Mouse (Mus musculus) 416B (cell line): ENCODE data around the gene Hdac9.
A peak's percentile ranks its signal among the peaks of the same experiment; 100 is the strongest.

Source experiments
- DNase-seq: peaks from one replicate; pipeline ENCODE4 v3.0.0; 2011; ENCODE audit warnings: low read depth

The Hdac9 gene

DNA sequence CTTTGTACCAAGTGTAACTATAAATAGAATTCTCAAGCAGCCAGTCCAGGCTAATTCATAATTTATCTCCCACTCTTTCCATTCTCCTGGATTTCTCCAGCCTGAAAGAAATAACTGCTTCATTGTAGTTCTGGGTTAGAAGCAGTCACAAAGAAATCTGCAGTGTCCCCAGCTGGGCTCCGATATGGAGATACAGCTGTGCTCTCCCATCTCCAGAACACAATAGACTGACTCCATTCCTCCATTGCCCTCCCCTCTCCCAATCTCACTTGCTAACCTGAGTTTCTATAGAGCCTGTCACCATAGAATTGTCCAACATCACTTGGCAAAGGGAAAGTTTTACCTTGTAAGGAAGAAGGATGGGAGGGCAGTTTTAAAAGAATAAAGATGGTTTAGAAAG lies 218.9 kb downstream of the Hdac9 start:
- no peak for DNase-seq

- DNase-seq, result peak; percentile 49
These were observed 220.2 kb downstream of the Hdac9 start for GRCm38 (mm10) chr12:34696736-34697135.

GRCm38 (mm10) chr12:34688941-34689340 lies 228.0 kb downstream of the Hdac9 start:
- no peak for DNase-seq

- DNase-seq, result peak; percentile 68
These were observed 233.5 kb downstream of the Hdac9 start for GRCm38 (mm10) chr12:34683375-34683774.

DNA sequence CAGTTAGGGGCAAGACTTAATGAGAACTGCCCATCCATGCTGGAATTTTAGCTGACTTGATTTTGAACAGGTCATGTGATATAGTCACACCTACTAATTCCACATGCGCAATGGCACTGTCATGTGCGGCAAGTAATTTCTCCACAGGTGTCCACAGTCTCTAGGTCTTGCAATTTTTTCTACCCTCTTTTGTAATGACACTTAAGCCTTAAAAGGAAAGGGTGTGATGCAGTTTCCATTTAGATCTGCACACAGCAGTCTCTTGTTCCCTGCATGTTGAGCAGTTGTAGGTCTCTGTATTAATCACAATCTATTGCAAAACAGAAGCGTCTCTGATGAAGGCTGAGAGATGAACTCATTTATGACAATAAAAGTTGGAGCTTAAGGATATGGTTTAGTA lies 234.2 kb downstream of the Hdac9 start:
- DNase-seq, result peak; percentile 73

DNA sequence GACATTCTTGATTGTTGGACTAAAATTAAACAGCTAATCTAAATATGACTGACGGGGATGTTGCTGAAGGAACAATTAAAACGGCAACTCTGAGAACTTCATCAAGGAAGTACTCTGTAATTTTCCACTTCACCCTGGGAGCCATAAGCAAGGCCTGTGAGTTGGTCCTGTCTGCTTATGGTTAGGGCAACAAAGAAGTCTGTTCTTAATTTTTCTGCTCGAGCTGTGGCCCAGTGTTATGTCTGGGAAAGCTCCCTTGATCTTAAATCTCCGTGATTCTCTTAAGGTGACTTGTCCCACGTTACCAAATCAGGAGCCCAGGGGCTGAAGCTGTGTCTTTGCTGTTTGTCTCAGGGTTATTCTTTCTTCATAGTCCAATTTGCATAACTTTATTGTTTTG lies 236.3 kb downstream of the Hdac9 start:
- DNase-seq, result no peak

DNA sequence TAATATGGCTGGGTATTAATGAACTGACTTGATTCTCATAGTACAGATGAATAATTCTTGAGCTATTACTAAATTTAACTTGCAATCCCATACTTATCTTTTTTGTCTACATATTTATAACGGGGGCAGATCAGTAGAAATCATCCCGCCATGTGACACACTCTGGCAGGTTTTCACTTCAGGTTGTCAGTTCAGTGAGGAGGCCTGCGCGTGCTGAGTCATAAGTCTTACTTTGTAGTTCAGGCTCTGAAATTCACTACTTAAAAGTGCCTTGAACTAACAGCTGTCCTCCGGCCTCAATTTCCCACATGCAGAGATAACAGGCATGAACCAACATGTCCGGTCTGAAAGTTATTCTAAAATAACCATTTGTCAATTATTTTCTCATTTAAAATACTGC lies 239.8 kb downstream of the Hdac9 start:
- DNase-seq, result peak; percentile 51

DNA sequence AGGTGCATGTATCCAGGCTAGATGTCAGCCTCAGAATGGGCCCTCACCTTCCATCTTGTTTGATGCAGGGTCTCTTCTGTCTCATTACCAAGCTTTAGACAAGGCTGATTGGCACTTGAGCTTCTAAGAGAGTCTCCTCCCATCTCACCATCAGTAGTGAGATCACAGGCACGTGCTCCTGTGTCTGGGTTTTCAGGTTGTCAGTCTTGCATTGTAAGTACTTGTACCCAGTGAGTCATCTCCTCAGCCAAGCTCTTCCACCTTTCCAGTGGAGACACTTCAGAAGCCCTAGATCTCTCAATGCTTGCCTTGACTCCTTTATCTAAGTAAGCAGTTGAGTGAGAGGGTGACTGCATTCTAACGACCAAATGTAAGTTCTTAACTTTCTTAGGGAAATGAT lies 242.7 kb downstream of the Hdac9 start:
- DNase-seq, result peak; percentile 73

GRCm38 (mm10) chr12:34673539-34673938 lies 243.4 kb downstream of the Hdac9 start:
- DNase-seq, result no peak

DNA sequence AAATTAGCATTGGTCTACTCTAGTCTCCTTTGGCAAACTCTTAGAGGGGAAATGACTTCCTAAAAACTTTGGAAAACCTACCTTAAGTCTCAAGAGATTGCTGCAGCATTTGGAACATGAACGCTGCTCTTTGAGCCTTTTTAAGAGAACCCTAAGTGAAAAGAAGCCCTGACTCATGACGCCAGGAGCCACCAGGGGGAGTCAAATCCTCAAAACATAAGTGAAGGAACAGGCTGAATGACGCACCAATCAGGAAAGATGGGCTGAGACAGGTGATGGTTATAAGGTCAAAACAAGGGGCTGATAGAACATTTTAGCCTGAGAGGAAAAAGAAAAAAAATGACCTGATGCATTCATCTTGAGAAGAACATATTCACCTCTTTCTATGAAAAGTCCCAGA lies 252.1 kb downstream of the Hdac9 start:
- peak; percentile 86 for DNase-seq

- DNase-seq, result peak; percentile 67
These were observed 255.5 kb downstream of the Hdac9 start for GRCm38 (mm10) chr12:34661378-34661777.

- DNase-seq, result no peak
These were observed 256.9 kb downstream of the Hdac9 start for GRCm38 (mm10) chr12:34660027-34660426.

GRCm38 (mm10) chr12:34658568-34658967 lies 258.3 kb downstream of the Hdac9 start:
- no peak for DNase-seq

DNA sequence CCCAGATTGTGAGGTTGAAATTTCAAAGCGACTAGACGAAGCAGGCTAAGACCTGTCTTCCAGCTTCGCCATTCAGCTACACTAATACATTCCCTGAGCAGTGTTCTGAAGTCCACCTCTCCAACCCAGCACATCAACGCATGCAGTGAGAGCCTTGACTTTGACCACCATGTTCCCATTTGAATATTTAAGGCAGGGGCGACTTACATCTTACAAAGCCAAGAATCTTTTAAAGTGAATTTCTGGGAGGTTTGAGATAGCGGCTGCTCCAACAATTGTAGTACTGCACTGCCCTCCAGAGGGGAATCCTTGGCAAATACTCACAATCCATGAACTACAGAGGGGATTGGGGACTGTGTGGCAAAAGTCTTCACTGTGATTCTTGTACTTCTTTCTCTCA lies 258.8 kb downstream of the Hdac9 start:
- DNase-seq, result peak; percentile 59

GRCm38 (mm10) chr12:34653615-34654014 lies 263.3 kb downstream of the Hdac9 start:
- peak; percentile 43 for DNase-seq

DNA sequence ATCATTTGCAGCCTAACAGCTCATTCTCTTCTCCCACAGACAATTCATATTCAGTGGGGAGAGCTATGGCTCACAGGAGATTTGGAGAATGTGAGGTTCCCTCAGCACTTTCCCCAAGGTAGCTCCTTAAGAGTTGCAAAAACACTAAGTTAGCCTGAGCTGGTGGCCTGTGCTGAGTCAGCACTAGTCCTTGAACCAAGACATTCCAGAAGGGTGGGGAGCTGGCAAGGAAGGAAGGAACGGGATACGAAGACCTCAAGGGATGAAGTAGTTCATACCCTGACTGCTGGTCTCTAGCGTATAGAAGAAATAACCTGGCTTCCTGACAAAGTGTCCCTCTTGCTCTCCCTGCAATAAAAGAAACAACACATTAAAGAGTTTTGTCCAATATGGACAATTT lies 268.1 kb downstream of the Hdac9 start:
- DNase-seq, result no peak

DNA sequence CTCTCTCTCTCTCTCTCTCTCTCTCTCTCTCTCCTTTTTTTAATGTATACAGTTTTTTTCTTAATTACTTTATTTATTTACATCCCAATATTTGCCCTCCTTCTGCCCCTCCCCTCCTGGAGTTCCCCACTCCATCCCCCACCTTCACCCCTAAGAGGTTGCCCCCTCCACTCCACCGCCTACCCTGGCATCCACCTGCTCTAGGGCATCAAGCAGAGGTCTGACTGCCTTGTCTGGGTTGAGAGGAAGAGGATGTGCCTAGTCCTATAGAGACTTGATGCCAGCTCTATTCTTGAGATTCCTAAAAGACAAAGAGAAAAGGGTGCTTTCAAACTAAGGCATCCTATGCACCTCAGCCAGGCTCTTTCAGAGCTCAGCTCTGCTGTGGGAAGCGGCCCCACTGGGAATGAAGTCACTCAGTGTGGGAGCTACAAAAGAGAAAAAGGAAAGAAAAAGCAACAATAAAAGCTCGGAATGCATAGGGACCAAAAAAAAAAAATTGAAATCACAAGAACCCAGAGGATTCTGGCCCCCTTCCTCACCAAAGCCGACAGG lies 275.1 kb downstream of the Hdac9 start:
- DNase-seq, result no peak

DNA sequence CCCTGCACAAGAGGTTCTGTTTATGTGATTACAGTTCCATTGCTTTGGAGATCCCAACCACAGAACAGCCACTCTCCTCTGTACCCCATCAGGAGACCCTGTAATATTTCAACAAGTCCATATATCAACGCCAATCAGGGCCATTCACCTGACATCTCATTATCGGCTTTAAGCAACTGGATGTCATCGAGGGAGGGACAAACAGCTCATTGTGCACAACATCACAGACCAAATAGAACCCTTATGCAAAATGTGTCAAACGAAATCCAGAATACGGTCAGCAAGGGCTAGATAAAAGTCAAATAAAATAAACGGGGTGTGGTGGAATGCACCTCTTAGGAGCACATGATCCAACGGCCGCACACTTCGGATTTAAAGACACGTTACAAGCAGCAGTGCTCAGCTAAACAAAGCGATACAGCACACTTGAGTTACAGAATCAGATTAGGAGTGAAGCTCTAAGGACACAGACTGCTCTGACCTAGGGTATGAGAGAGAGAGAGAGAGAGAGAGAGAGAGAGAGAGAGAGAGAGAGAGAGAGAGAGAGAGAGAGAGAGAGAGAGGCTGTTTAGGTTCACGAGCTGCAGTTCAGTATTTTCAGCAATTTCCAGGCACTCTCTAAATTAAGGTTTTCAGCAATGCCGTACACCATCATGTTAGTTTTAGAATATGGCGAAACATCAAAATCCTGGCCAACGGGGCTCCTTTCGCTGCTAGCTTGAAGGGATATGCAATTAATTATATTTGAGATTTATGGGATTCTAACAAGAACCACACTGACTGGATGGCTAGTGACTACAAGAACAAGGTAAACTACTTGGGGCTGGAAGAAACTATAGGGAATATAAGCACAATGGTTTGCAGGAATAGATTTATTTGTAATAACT lies 279.4 kb downstream of the Hdac9 start:
- no peak for DNase-seq

GRCm38 (mm10) chr12:34619101-34619500 lies 297.8 kb downstream of the Hdac9 start:
- DNase-seq, result no peak

DNA sequence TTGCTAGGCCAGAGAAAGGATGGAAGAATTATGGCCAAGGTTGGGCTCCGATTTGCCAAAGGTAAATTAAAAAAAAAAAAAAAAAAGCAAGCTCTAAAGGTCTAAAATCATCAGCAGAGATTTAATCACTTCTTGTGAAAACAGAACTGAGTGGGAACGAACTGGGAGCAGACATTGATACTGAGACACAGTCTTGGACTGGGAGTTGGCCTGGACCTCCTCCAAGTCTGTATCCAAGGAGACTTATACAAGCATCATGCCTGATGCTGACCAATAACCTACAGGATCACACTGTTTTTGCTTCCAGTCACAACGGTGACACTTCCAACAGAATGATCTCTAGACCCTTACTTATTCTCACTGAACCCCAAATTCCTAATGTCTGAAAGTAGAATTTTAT lies 298.6 kb downstream of the Hdac9 start:
- no peak for DNase-seq

DNA sequence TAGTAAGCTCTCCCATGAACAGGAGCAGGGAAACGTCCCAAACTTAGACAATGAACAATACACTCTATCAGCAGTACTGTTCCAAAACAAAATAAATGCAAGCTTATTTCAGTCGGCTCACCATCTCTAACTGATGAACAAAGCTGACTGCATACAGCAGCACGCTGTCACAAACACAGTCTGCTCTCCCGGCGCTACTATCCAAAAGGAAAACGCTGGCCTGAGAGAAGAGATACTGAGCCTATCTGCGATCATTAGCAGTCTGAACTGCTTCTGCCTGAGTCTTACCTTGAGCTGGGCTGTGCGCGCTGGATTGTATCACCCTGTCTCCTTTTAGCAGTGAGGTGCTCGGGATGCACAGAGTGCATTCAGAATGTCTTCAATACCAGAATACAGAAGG lies 299.1 kb downstream of the Hdac9 start:
- no peak for DNase-seq

DNA sequence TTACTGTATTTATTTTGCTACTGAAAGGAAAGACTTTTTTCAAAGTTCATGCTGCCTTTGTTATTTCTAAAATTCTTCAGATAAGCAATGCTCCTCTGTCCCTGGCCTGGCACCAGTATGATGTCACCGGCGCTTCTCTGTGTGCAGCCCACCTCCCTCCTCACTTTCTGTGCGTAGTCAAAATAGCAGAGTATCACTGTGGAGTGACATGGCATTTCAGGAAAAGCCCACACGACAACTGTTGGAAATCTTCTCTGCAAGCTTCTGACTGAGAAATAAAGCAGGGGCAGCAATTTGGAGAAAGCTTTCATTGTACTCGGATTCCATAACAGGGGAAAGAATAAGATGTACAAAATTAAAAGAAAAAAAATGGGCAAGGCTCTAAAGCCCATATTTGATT lies 302.1 kb downstream of the Hdac9 start:
- no peak for DNase-seq

- peak; percentile 53 for DNase-seq
These were observed 304.4 kb downstream of the Hdac9 start for GRCm38 (mm10) chr12:34612511-34612910.

- DNase-seq, result peak; percentile 35
These were observed 312.4 kb downstream of the Hdac9 start for GRCm38 (mm10) chr12:34604521-34604920.
